Mouse (Mus musculus): ENCODE measurements around the gene Ifitm10.
A peak's percentile ranks its signal among the peaks of the same experiment; 100 is the strongest.
"Not testable (repeated sequence)": the region's sequence is repeated elsewhere in the genome, so short reads cannot be mapped to it uniquely, and the experiment has no call there.

Gene Ifitm10

DNA sequence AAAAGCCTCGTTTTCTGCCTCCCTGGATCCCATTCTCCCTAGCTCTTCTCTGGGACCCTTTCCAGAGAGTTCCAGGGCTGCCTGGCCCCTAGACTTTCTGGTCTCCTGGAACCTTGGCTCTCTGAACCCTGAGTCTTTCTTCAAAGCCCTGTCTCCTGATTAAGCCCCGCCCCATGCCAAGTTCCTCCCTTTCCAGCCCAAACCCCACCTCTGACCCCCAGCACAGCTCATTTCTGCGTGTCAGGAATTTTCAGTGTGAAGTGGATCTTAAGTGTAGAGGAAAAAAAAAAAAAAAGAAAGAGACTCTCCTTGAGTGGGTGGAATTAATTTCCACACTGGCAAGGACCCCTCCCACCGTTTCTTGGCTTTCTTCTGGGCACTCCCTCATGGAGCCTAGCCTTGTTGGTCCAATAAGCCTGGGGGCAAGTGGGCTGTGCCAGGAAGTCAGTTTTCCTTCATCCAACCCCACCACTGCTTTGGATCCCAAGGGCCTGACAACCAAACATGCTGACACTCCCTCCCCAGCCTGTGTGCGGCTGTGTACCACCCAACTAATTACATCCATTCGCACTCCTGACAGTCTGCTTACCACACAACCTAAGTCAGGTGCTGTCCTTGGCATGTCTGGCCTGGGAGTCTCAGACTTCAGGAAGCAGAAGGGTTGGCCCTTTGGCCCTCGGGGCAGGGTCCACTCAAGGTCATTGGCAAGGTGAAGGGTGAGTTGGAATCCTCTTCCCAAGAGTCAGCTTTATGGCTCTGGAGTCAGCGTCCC, at the start of gene Ifitm10:
Ifitm10 (minus strand) TSS at position 113 of the 772 bp plus-strand sequence.
- DNase-seq (ENCODE audit: low spot score in 2 of 2), result no peak

GRCm38 (mm10) chr7:142421826-142422225, 48.3 kb upstream of the Ifitm10 start:
- DNase-seq (ENCODE audit: low spot score in 2 of 2), result no peak

DNA sequence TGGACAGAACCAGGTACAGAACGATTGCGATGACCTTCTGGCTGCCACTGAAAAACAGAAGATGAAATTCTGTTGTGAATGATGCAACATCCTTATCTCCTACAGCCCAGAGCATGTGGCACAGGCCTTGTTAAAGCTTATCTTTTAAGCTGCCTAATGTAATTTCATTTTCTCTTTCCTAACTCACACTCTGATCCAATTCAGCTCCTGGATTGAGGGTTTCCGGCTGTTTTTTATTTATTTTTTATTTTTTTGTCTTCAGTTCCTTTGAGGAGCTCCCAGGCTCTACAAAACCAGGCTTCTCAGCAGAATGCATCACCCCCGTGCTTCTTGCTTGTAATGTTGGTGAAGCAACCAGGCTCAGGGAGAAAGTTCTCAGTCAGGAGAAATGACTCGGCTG, 46.3 kb upstream of the Ifitm10 start:
- no peak for DNase-seq (ENCODE audit: low spot score in 2 of 2)

GRCm38 (mm10) chr7:142418679-142419078, 45.1 kb upstream of the Ifitm10 start:
- no peak for DNase-seq (ENCODE audit: low spot score in 2 of 2)

GRCm38 (mm10) chr7:142418027-142418426, 44.5 kb upstream of the Ifitm10 start:
- no peak for DNase-seq (ENCODE audit: low spot score in 2 of 2)

GRCm38 (mm10) chr7:142416225-142416624, 42.7 kb upstream of the Ifitm10 start:
- no peak for DNase-seq (ENCODE audit: low spot score in 2 of 2)

DNA sequence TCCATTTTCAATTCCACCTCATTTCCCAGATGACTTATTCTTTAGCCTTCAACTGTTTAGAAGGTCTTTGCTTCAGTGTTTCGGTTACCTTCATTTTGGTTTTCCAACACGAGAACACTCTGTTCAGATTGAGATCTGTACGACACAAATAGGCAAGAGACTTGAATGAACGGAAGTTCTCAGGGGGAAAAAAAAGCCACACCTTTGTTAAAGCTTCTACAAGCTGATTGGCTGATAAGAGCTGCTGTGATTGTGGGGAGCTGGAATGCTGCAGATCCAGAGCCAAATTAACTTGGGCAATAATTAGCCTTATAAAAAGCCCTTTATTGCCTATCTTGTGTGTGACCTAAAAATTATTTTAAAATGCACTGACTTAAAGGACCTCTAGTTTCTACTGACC, 41.8 kb upstream of the Ifitm10 start:
- DNase-seq (ENCODE audit: low spot score in 2 of 2), result no peak

- DNase-seq (ENCODE audit: low spot score in 2 of 2), result no peak
Observed at GRCm38 (mm10) chr7:142413285-142413684, 39.7 kb upstream of the Ifitm10 start.

DNA sequence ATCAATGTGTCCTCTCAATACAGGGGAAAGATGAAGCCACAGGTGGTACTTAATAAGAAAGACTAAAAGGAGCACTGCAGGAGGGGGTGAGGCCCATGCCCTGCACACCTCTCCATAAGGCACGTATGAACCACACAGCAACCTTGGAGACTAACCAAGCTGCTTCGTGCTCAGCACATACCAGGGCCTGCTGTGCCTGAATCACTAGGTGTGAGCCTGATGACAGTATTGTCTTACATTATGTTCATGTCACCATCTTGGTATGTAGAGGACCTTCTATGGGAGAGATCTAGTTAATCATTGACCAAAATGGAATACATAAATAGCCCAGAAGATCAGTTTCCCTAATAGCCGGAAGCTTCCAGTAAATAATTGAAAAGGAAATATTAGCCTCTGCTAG, 36.0 kb upstream of the Ifitm10 start:
- DNase-seq (ENCODE audit: low spot score in 2 of 2), result no peak

DNA sequence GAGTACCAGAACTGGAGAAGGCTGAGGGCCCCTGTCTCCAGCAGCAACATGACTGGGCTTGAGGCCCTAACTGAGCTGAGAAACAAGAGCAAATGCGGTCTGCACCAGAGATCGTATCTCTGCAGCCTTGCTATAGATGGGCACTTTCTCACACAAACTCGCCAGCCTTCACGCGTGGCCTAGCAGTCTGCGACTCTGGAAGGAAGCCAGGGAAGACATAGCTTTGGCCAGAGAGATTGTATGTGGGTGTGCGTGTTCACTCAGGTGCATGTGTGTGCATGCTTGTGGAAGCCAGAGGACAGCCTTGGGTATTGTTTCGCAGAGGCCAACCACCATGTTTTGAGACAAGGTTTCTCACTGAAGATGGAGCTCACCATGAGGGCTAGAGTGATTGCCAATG, 35.1 kb upstream of the Ifitm10 start:
- DNase-seq (ENCODE audit: low spot score in 2 of 2), result no peak

GRCm38 (mm10) chr7:142407935-142408334, 34.4 kb upstream of the Ifitm10 start:
- no peak for DNase-seq (ENCODE audit: low spot score in 2 of 2)

DNA sequence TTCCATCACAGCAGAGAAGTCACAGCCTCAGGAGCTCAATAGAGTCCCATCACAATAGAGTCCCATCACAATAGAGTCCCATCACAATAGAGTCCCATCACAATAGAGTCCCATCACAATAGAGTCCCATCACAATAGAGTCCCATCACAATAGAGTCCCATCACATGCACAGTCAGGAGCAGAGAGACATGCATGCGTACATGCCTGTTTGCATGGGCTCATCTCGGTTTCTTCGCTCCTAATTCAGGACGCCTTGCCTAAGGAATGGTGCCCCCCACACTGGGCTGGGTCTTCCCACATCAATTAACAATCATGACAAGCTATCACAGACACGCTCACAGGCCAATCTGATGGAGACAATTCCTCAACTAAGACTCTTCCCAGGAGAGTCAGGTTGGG, 31.6 kb upstream of the Ifitm10 start:
- DNase-seq (ENCODE audit: low spot score in 2 of 2), result not testable (repeated sequence)

DNA sequence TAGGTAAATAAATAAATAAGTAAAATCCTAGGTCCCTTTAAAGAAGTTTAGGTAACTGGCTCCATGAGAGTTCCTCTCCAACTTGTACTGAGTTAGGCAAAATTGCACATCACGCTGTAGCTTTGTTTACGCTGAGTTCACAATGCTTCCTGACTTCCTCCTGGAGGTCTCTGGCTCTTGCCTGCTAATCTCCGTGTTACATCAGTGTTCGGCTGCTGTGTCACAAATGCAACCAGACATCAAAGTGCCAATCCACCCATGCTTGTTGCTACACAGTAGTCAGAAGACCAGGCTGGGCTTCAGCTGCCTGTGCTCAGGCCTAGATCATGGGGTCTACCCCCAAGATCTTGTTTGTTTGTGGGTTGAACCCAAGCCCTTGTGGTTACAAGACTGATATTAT, 30.0 kb upstream of the Ifitm10 start:
- DNase-seq (ENCODE audit: low spot score in 2 of 2), result no peak

DNA sequence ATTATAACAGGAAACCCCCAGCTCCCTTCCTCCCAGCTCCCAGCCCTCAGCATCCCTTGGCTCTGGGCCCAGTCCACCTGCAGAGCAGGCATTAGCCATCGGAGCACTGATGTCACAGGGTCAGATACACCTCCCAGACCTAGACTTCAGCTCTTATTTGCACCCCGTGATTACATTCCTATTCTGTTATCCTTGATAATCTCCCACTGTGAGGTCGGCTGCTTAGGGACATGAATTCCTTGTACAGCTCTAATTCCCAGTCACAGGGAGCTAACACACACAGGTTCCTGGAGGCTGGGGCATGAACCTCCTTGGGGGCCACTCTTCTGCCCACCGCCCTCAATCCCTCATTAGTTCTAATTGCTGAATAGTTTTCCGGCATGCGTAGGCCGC, 27.2 kb upstream of the Ifitm10 start:
- no peak for DNase-seq (ENCODE audit: low spot score in 2 of 2)

DNA sequence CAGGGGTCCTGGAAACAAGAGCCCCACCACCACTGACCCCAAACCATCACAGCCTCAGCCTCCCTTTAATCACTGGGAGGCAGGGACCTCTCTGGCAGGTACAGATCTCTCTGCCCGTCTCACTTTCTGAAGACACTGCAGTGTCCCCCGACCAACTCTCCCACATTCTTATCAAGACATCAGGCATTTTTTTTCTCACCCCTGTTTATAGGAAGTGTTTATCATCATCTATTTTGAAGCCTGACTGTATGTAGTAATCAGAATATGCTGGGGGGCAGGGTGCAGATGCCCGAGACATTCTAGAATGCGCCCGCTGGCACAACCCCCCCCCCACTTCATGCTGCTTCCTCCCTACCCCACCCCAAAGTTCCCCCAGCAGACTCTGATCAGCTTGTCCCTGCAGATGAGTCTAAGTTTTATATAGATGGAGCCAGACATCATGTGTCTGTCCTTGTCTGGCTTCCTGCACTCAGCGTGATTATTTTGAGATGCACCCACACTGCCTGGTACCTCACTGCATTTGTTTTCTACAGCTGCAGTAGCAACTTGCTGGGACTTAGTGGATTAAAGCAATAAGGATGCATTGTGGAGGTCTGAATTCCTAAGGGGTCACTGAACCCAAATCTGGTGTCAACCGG, 26.7 kb upstream of the Ifitm10 start:
- no peak for DNase-seq (ENCODE audit: low spot score in 2 of 2)

- no peak for DNase-seq (ENCODE audit: low spot score in 2 of 2)
Observed at GRCm38 (mm10) chr7:142399250-142399649, 25.7 kb upstream of the Ifitm10 start.

DNA sequence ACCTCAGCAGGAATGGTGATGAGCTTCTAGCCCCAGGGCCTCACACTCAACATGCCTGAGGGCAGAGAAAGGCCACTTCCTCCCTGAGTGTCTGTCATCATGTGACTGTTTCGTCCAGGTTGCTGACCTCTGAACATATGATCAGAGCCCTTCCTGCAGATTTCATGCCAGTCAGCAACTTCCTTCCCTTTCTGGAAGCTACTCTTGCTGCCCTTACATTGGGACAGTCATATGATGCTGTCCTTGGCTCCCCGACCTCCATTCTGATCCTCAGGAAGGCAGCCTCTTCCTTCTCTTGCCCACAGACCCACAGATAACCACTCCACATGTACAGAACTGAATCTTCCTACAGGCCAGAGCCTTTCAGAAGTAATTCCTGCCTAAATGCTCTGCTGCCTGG, 24.5 kb upstream of the Ifitm10 start:
- no peak for DNase-seq (ENCODE audit: low spot score in 2 of 2)

- no peak for DNase-seq (ENCODE audit: low spot score in 2 of 2)
Observed at GRCm38 (mm10) chr7:142396611-142397010, 23.1 kb upstream of the Ifitm10 start.

DNA sequence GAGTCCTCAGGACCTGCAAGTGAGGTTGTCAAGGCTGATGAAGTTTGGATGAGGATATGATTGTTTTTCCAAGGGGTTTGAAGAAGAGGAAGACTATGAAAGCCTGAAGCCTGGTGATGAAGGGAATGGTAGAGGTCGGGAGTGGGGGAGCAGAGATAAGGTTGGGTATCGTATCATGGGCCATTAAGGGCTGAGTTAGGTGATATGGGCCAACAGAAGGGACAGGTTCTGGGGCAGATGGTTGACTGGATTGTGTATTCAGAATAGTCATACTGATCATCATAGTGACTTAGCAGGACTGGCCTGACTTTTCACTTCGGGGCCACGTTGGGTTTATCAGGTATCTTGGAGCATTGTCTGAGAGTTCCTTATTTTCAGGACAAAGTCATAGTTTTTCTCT, 21.9 kb upstream of the Ifitm10 start:
- DNase-seq (ENCODE audit: low spot score in 2 of 2), result no peak

DNA sequence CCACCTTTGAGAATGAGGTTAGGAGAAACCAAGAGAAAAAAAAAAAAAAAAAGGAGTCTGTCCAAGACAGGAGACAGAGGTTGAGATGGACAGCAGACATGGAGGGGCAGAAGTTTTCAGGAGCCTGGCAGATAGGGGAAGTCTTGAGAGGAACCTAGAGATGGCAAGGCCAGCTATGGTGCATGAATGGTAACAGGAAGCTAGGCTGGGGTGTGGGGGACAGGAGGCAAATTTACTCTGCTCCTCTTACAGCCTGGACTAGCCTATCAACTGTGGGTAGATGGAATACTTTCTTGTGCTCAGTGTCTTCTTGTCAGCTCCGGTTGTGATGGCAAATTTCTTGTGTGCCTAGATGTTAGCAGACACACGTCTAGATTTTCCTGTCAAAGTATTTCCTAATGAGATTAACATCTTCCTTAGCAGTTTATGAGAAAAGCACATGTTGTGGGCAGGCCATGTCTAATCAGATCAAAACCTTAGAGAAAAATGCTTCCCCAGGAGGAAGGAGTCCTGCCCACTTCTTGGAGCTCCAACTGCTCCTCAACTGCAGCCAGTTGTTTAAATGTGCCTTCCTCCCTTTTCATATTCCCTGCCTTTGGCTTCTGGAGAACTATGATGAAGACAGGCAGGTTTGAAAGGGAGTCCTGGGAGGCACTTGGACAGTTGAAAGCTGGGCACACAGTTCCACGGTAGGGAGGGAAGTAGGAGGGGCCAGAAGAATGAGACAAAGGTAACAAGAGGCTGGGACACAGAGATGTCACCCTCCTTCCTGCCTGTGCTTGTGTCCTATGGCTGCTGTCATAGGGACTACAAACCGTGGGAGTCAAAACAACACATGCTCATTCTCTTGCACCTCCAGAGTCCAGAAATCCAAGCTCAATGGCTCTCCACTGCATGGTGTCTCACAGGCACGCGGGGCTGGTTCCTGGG, 21.0 kb upstream of the Ifitm10 start:
- no peak for DNase-seq (ENCODE audit: low spot score in 2 of 2)

DNA sequence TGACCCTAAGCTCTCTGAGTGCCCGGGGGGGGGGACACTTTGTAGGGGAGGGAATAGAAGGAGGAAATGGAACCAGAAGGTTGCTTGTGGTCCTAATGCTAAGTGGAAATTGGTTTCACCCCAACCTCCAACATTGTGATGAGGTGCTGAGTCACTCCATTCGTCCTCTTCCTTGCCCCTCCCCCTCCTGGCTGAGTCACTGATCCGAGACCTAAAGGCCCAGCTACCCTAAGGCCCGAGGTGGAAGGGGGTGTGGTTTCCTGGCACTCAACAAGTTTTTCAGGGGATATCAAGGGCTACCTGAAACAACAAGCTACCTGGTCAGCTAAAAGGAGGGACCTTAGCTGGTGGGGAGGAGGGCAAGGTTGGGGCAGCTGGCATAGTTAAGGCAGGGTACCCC, 19.6 kb upstream of the Ifitm10 start:
- peak; percentile 61 to 74 for DNase-seq (ENCODE audit: low spot score in 2 of 2)

- DNase-seq (ENCODE audit: low spot score in 2 of 2), result no peak
Observed at GRCm38 (mm10) chr7:142391609-142392008, 18.1 kb upstream of the Ifitm10 start.

All from urinary bladder, adult 18-20 months (tissue).